Mouse (Mus musculus) intestine, embryonic 15.5 days (tissue): ENCODE data around the gene Serpina3g. TPM values are rescaled to one million over a fixed set of nuclear protein-coding genes. Genes with fewer than 3 reads are reported as not detected.

Experiments
- ATAC-seq: fragments of 200-750 bp; cut with Nextera tagmentation; 2 replicates; pipeline ENCODE4 v1.8.0; 2017; ENCODE audit warnings: moderate TSS enrichment, moderate library complexity
- H3K27ac ChIP-seq: fragments of 300-500 bp; sonication (generic); 2 replicates; pipeline ENCODE4 v1.5.1; 2015; ENCODE audit warnings: mild to moderate bottlenecking, inconsistent platforms
- H3K27me3 ChIP-seq: fragments of 300-500 bp; sonication (generic); replicated peaks from 2 replicates; pipeline ENCODE4 v1.6.1; 2015; ENCODE audit warnings: inconsistent platforms
- H3K36me3 ChIP-seq: fragments of 300-500 bp; sonication (generic); 2 replicates; pipeline ENCODE4 v1.6.1; 2015; ENCODE audit warnings: inconsistent platforms
- H3K4me1 ChIP-seq: fragments of 300-500 bp; sonication (generic); replicated peaks from 2 replicates; pipeline ENCODE4 v1.6.1; 2015; ENCODE audit warnings: inconsistent platforms
- H3K4me2 ChIP-seq: fragments of 300-500 bp; sonication (generic); replicated peaks from 2 replicates; pipeline ENCODE4 v1.6.1; 2015; ENCODE audit warnings: mild to moderate bottlenecking, inconsistent platforms
- H3K4me3 ChIP-seq: fragments of 300-500 bp; sonication (generic); replicated peaks from 2 replicates; pipeline ENCODE4 v1.5.1; 2015; ENCODE audit warnings: inconsistent platforms
- H3K9ac ChIP-seq: fragments of 300-500 bp; sonication (generic); 2 replicates; pipeline ENCODE4 v1.6.1; 2015; ENCODE audit warnings: inconsistent platforms
- H3K9me3 ChIP-seq: fragments of 300-500 bp; sonication (generic); 2 replicates; pipeline ENCODE4 v1.6.1; 2016; ENCODE audit warnings: inconsistent platforms
- WGBS: fragments of 180-500 bp; shearing (Covaris S2); methylation state at CpG from one replicate; pipeline ENCODE4 v1.1.7; 2015; 5-methylcytosine and 5-hydroxymethylcytosine counted together
- polyA plus RNA-seq: library from polyadenylated mRNA; unstranded; fragments of >200 nt; fragmentation: Nextera tagmentation; extraction: Ambion mirVana; gene quantifications from 2 replicates; pipeline ENCODE4 v1.2.1, GENCODE M21; 2015

The Serpina3g gene
- polyA plus RNA-seq, 1 experiment from 2014 or later, result 5.0 TPM

DNA sequence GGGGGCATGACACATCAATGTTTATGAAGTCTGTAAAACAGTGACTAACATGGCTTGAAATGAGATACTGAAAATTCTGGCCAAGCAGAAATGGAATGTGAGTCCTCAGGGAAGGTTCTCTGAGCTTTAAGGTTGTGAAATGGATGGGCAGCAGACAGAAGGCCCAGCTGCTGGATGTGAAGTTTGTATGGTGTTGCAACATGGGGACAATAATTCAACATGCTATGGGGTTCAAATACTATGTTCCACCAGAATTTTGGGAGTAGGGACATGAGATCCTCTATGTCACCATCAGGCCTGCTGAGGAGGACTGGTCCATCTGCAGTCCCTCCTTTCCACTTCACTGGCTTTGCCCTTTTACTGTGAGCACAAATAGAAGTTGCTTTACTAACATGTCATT, 7.3 kb downstream of the Serpina3g start:
- Histone ChIP-seq H3K4me1 (no peaks in the 10 kb centered on the region), H3K4me3 (no peak overlapping the region), H3K27me3 (no peaks in the 10 kb centered on the region), H3K9ac (no peak overlapping the region), H3K36me3 (no peaks in the 10 kb centered on the region), H3K27ac (no peak overlapping the region), H3K9me3 (no peaks in the 10 kb centered on the region), H3K4me2 (no peak overlapping the region)
- ATAC-seq, result no peak

DNA sequence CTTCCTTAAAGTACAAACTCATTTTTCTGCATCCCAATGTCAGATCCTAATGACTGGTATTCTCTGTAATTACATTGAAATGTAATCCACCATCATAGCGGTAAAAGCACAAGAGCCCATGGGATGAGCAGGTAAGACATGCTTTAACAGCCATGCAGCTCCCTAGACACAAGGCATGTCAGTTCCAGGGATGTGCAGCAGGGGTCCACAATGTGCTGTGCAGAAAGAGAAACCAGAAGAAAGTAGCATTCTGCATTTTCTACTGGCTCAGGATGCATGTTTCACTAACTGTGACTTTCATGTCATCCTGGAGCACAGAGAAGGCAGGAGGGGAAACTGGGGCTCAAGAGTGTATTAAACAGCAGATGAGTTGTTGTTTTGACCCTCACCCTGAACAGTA, 9.0 kb downstream of the Serpina3g start:
- no peak overlapping the region for H3K9ac ChIP-seq
- WGBS, result 80% methylated on average over 1 of the region's 1 CpGs
- no peak for ATAC-seq

DNA sequence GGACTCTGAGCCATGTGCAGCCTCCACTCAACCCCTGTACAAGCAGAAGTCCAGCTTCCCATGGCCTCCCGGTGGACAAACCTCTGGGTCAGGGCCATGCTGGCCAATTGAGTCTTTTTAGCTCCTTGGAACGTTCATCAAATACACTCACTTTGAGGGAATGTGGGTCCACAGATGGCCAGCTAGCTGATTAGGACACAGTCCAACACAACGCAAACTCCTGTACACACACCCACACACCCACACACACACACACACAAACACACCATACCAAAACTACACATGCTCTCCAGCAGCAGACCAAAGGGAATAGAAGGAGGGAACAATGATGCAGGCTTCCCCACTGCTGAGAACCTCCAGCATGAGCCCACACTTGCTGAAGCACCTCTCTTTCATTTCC, 9.6 kb downstream of the Serpina3g start:
- ATAC-seq, result no peak
- WGBS, result 66% methylated on average over 3 of the region's 3 CpGs
- Histone ChIP-seq H3K27ac (no peak overlapping the region), H3K4me3 (no peak overlapping the region), H3K27me3 (no peaks in the 10 kb centered on the region), H3K36me3 (no peaks in the 10 kb centered on the region), H3K4me1 (no peaks in the 10 kb centered on the region), H3K9me3 (no peaks in the 10 kb centered on the region), H3K4me2 (no peak overlapping the region), H3K9ac (no peak overlapping the region)

More for the DNA sequence above, 9.0 kb downstream of the Serpina3g start:
- H3K4me1 ChIP-seq, result no peaks in the 10 kb centered on the region
- H3K27ac ChIP-seq, result no peak overlapping the region
- no peaks in the 10 kb centered on the region for H3K9me3 ChIP-seq
- H3K27me3 ChIP-seq, result no peaks in the 10 kb centered on the region
- H3K4me3 ChIP-seq, result no peak overlapping the region
- no peak overlapping the region for H3K4me2 ChIP-seq
- no peaks in the 10 kb centered on the region for H3K36me3 ChIP-seq

DNA sequence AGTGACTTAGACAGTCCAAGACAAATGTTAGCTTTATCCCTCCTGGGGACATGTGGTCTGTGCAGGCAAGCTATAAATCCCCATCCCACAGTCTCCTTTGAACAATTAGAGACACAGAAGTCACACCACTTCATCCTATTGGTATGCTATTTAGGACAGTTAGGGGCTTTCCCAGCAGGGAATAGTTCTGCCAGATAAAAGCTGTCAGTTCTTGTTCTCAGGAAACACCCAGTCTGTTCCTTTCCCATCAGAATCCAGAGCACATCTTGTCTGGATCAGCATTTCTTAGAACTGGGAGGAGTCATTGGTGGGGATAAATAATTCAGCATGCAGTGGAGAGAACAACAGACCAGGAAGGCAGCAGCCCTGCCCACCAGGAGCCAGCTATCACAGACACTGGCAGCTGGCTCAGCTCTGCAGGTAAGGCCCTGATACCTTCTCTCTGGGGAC, 11.5 kb downstream of the Serpina3g start:
- H3K4me2 ChIP-seq, result no peak overlapping the region
- no peaks in the 10 kb centered on the region for H3K36me3 ChIP-seq
- no peak overlapping the region for H3K27ac ChIP-seq
- no peaks in the 10 kb centered on the region for H3K4me1 ChIP-seq
- ATAC-seq, result no peak
- no peak overlapping the region for H3K4me3 ChIP-seq
- no peaks in the 10 kb centered on the region for H3K9me3 ChIP-seq
- no peaks in the 10 kb centered on the region for H3K27me3 ChIP-seq
- no peak overlapping the region for H3K9ac ChIP-seq

DNA sequence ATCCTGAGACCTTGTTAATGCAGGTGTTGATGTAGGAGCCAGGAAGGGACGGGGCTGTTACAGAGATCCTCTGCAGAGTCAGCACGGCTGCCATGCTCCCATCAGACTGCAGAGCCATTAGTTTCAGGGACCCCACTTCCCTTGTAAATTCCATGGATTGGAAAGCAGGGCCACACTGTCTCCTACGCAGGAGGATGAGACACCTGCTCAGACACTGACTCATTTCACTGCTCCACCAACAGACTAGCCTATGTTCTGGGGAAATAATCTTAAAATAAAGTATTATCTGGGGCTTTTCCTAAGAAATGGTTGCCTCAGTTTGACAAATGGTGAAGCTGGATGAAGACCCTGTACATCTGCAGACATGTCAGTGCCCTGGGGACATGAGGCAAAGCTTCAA, 12.2 kb downstream of the Serpina3g start:
- H3K4me2 ChIP-seq, result no peak overlapping the region
- H3K36me3 ChIP-seq, result no peaks in the 10 kb centered on the region
- H3K4me3 ChIP-seq, result no peak overlapping the region
- no peaks in the 10 kb centered on the region for H3K4me1 ChIP-seq
- 78% methylated on average over 3 of the region's 3 CpGs for WGBS
- no peaks in the 10 kb centered on the region for H3K27me3 ChIP-seq
- no peak for ATAC-seq
- no peak overlapping the region for H3K27ac ChIP-seq
- H3K9ac ChIP-seq, result no peak overlapping the region
- H3K9me3 ChIP-seq, result no peaks in the 10 kb centered on the region

DNA sequence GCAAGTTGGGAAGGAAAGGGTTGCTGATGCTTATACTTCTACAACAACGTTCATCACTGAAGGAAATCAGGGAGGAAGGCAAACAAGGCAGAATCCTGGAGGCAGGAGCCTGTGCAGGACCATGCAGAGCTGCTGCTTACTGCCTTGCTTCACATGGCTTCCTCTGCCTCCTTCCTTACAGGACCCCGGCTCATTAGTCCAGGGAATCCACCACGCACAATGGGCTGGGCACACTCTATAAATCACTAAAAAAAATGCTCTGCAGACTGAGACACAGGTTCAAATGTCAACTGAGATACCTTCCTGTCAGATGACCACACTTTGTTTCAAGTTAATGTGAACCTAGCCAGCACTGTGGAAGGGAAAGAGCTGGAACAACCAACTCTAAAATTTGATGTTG, 25.0 kb downstream of the Serpina3g start:
- no peak for ATAC-seq
- 47% methylated on average over 3 of the region's 3 CpGs for WGBS
- Histone ChIP-seq H3K9me3 (no peaks in the 10 kb centered on the region), H3K9ac (no peak overlapping the region), H3K27ac (no peak overlapping the region), H3K4me1 (no peaks in the 10 kb centered on the region), H3K27me3 (no peaks in the 10 kb centered on the region), H3K4me3 (no peak overlapping the region), H3K36me3 (no peaks in the 10 kb centered on the region), H3K4me2 (no peak overlapping the region)

DNA sequence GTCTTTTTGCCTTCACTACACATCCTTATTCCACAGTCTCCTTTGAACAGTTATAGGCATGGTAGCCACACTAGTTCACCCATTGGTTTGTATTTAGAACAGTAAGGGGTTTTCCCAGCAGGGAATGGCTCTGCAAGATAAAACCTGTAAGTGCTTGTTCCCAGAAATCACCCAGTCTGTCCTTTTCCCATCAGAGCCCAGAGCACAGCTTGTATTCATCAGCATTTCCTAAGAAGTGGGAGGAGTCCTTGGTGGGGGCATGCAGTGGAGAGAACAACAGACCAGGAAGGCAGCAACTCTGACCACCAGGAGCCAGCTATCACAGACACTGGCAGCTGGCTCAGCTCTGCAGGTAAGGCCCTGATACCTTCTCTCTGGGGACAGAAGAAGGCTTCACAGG, 26.8 kb downstream of the Serpina3g start, which contains the start of gene Serpina3i:
Serpina3i (plus strand) TSS at position 260 of the 400 bp plus-strand sequence.
- no peak for ATAC-seq

DNA sequence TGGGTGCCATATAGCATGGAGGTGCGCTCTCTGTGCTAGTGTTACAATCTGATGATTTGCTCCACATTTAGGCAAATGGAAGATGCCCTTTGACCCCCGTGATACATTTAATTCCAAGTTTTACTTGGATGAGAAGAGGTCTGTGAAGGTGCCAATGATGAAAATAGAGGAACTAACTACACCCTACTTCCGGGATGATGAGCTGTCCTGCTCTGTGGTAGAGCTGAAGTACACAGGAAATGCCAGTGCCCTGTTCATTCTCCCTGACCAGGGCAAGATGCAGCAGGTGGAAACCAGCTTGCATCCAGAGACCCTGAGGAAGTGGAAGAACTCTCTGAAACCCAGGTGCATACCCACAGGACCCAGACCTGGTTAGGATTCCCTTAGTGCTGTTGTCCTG, 30.3 kb downstream of the Serpina3g start:
- H3K27me3 ChIP-seq, result no peaks in the 10 kb centered on the region
- no peak overlapping the region for H3K4me3 ChIP-seq
- no peaks in the 10 kb centered on the region for H3K36me3 ChIP-seq
- no peaks in the 10 kb centered on the region for H3K4me1 ChIP-seq
- no peaks in the 10 kb centered on the region for H3K9me3 ChIP-seq
- no peak overlapping the region for H3K4me2 ChIP-seq
- 76% methylated on average over 3 of the region's 3 CpGs for WGBS
- H3K9ac ChIP-seq, result no peak overlapping the region
- no peak overlapping the region for H3K27ac ChIP-seq
- no peak for ATAC-seq

More for the DNA sequence above, 26.8 kb downstream of the Serpina3g start, which contains the start of gene Serpina3i:
- H3K9ac ChIP-seq, result no peak within 1 kb of the TSS
- no peak within 1 kb of the TSS for H3K4me3 ChIP-seq
- H3K4me2 ChIP-seq, result no peak within 1 kb of the TSS
- no peaks in the 10 kb centered on the region for H3K9me3 ChIP-seq
- H3K36me3 ChIP-seq, result no peaks in the 10 kb centered on the region
- no peaks in the 10 kb centered on the region for H3K27me3 ChIP-seq
- no peaks in the 10 kb centered on the region for H3K4me1 ChIP-seq
- no peak within 1 kb of the TSS for H3K27ac ChIP-seq

DNA sequence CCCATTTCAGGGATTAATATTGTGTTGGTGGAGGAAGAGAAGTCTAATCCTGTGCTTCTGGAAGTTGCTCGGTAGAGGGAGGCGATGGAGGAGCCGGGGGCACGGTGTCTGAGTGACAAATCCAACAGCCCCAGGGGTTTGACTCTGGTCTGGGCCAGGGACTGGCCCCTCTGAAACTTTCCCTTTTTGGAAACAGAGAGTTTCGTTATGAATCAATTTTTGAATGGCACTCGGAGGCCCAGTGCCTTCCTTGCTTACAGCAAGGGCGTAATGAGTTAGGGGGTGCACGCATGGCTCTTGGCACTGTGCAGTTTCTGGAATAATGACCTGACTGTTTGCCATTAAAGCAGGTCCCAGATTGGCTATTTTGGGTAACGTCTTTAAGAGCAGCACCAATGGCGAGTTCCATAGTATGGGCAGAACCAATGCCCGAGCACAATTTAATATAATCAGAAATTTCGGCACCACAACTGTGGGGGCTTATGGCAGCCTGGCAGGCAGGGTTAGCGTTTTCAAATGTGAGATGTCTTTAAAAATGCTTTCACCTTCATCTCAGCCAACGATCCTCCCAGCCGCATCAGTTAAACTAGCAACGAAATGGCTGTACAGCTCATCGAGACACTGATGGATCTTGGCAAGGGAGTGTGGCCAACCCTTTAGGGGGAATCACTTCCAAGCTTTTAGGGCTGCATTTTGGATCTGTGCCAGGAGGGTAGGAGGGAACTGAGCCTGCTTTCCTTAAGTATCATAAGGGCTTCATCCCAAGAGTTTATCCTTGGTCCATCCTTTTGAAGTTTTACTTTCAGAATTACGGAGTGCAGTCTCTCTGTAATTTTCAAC, 42.4 kb downstream of the Serpina3g start:
- Histone ChIP-seq H3K9ac (no peak overlapping the region), H3K4me3 (no peak overlapping the region), H3K4me1 (no peaks in the 10 kb centered on the region), H3K9me3 (no peaks in the 10 kb centered on the region), H3K27me3 (no peaks in the 10 kb centered on the region), H3K36me3 (no peaks in the 10 kb centered on the region), H3K27ac (no peak overlapping the region), H3K4me2 (no peak overlapping the region)
- 83% methylated on average over 18 of the region's 18 CpGs for WGBS
- no peak for ATAC-seq

DNA sequence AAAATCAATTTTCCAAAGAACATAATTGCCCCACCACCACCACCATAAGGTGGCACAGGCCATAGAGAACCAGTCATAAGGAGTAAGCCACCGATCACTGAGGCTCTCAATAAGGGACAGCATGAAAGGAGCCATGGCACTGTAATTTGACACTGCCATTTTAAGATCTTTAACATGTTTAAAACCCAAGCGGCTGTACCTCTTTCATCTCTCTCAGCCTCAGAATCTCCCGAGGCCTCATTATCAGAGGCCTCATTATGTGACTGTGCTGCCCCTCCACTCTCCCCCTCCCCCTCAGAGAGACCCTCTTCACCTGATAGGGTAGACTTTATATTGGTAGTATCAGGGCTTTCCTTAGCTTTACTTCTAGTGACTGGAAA, 43.0 kb downstream of the Serpina3g start:
- H3K4me2 ChIP-seq, result no peak overlapping the region
- no peaks in the 10 kb centered on the region for H3K27me3 ChIP-seq
- no peak overlapping the region for H3K27ac ChIP-seq
- no peak overlapping the region for H3K4me3 ChIP-seq
- H3K9me3 ChIP-seq, result no peaks in the 10 kb centered on the region
- H3K4me1 ChIP-seq, result no peaks in the 10 kb centered on the region
- no peak overlapping the region for H3K9ac ChIP-seq
- 15% methylated on average over 3 of the region's 3 CpGs for WGBS
- H3K36me3 ChIP-seq, result no peaks in the 10 kb centered on the region
- no peak for ATAC-seq

DNA sequence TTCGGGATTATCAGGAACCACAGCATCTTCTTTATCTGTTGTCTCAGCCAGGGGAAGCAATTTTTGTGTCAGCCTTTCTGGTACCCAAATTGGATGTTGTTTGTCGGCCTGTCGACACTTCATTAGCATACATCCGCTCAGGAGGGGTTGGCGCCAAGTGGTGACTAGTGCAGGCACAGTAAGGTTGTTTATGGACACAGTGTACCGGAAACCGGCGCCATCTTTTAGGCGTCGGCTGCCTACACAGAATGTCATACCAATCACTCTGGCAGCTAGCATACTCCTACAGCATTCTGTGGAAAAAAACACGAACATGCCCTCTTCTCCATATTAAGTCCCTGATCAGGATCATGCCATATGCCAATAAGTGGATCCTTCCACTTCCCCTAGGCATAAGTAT, 47.3 kb downstream of the Serpina3g start:
- Histone ChIP-seq H3K27me3 (no peaks in the 10 kb centered on the region), H3K27ac (no peak overlapping the region), H3K9ac (no peak overlapping the region), H3K9me3 (no peaks in the 10 kb centered on the region), H3K36me3 (no peaks in the 10 kb centered on the region), H3K4me2 (no peak overlapping the region), H3K4me3 (no peak overlapping the region), H3K4me1 (no peaks in the 10 kb centered on the region)
- 93% methylated on average over 11 of the region's 11 CpGs for WGBS
- ATAC-seq, result no peak

DNA sequence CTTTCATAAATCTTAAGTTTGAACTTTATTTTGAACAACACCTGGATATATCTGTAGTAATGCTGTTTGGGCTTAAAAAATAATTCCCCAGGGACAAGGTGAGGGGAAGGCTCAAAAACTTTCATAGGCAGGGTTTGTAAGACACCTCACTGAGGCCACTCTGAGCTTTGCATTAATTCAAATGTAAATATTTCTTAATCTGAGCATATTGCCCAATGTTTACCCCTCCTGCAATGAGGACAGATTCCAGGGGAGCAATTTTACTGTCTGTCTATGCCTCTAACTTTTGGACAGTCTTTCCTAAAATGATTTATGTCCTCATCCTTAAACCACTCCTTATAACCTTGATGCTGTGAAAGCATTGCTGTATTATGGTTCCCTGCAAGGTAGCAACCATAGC, 52.3 kb downstream of the Serpina3g start:
- Histone ChIP-seq H3K27ac (no peak overlapping the region), H3K9me3 (no peaks in the 10 kb centered on the region), H3K9ac (no peak overlapping the region), H3K4me2 (no peak overlapping the region), H3K4me1 (no peaks in the 10 kb centered on the region), H3K27me3 (no peaks in the 10 kb centered on the region), H3K4me3 (no peak overlapping the region), H3K36me3 (no peaks in the 10 kb centered on the region)
- ATAC-seq, result no peak

DNA sequence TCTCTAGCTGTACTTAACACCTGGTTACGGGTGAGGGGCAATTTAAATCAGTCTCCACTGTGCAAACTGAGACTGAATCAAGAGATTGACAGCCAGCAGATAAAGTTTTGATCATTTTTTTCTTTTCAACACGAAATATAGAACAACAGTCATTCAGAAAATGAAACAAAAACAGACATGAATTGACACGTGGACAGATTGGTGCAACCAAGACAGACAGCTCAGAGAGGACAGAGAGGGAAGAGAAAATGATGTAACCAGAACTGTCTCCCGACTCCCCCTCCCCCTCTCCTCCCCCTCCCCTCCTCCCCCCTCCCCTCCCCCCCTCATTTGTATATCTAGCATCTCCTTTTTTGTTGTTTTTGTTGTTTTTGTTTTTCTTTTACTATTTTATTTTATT, 53.8 kb downstream of the Serpina3g start:
- H3K9ac ChIP-seq, result no peak overlapping the region
- no peak overlapping the region for H3K4me3 ChIP-seq
- ATAC-seq, result no peak
- H3K36me3 ChIP-seq, result no peaks in the 10 kb centered on the region
- H3K27ac ChIP-seq, result no peak overlapping the region
- no peak overlapping the region for H3K4me2 ChIP-seq
- 44% methylated on average over 4 of the region's 4 CpGs for WGBS
- no peaks in the 10 kb centered on the region for H3K9me3 ChIP-seq
- no peaks in the 10 kb centered on the region for H3K27me3 ChIP-seq
- no peaks in the 10 kb centered on the region for H3K4me1 ChIP-seq
